Mouse (Mus musculus) lung, embryonic 15.5 days (tissue): ENCODE measurements around the gene Piezo1. TPM values are rescaled to one million over a fixed set of nuclear protein-coding genes. Genes with fewer than 3 reads are reported as not detected.
A peak's percentile ranks its signal among the peaks of the same experiment; 100 is the strongest.

Experiments used
- ATAC-seq: fragments of 200-750 bp; cut with Nextera tagmentation; 2 replicates; pipeline ENCODE4 v1.8.0; 2017; ENCODE audit warnings: moderate number of reproducible peaks, borderline replicate concordance; ENCODE audit not compliant: low FRiP score, low TSS enrichment; ENCODE audit errors: extremely low read depth
- H3K27ac ChIP-seq: fragments of 300-500 bp; sonication (generic); 2 replicates; pipeline ENCODE4 v1.5.1; 2015; ENCODE audit warnings: moderate library complexity, mild to moderate bottlenecking, inconsistent platforms
- H3K27me3 ChIP-seq: fragments of 300-500 bp; sonication (generic); 2 replicates; pipeline ENCODE4 v1.6.1; 2015; ENCODE audit warnings: inconsistent platforms
- H3K36me3 ChIP-seq: fragments of 300-500 bp; sonication (generic); 2 replicates; pipeline ENCODE4 v1.6.1; 2015; ENCODE audit warnings: inconsistent platforms
- H3K4me1 ChIP-seq: fragments of 300-500 bp; sonication (generic); 2 replicates; pipeline ENCODE4 v1.6.1; 2015; ENCODE audit warnings: inconsistent platforms
- H3K4me2 ChIP-seq: fragments of 300-500 bp; sonication (generic); 2 replicates; pipeline ENCODE4 v1.6.1; 2015; ENCODE audit warnings: inconsistent platforms, mild to moderate bottlenecking, moderate library complexity
- H3K4me3 ChIP-seq: fragments of 300-500 bp; sonication (generic); 2 replicates; pipeline ENCODE4 v1.5.1; 2015; ENCODE audit warnings: mild to moderate bottlenecking, inconsistent platforms
- H3K9ac ChIP-seq: fragments of 300-500 bp; sonication (generic); 2 replicates; pipeline ENCODE4 v1.6.1; 2015; ENCODE audit warnings: inconsistent platforms
- H3K9me3 ChIP-seq: fragments of 300-500 bp; sonication (generic); 2 replicates; pipeline ENCODE4 v1.6.1; 2016; ENCODE audit warnings: inconsistent platforms
- WGBS: fragments of 180-500 bp; shearing (Covaris S2); methylation state at CpG from one replicate; pipeline ENCODE4 v1.1.7; 2015; 5-methylcytosine and 5-hydroxymethylcytosine counted together
- polyA plus RNA-seq: library from polyadenylated mRNA; unstranded; fragments of >200 nt; fragmentation: Nextera tagmentation; extraction: Ambion mirVana; gene quantifications from 2 replicates; pipeline ENCODE4 v1.2.1, GENCODE M21; 2015

Gene Piezo1
- polyA plus RNA-seq, 1 experiment from 2014 or later, result 23.4 TPM

DNA sequence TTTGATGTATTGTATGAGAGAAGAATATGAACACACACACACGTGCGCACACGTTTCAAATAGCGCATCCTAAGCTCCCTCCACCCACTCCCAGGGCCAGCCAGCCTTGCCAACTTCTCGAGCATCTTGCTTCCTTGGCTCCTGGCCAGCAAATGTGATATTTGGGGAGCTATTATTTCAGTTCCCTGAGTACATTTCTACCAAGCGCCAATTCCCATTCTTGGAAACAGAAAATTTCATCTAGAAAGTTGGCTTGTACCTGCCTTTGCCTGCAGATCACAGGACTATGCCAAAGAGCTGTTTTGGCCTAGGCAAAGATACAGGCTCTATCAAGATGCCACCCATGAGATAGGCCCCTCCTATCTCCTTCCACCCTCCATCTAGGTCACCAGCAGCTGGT, 3.7 kb upstream of the Piezo1 start:
- H3K4me2 ChIP-seq, result no peak overlapping the region
- no peak for ATAC-seq
- 49% methylated on average over 6 of the region's 6 CpGs for WGBS
- no peaks in the 10 kb centered on the region for H3K9me3 ChIP-seq
- H3K9ac ChIP-seq, result no peak overlapping the region
- H3K4me3 ChIP-seq, result no peak overlapping the region
- no peaks in the 10 kb centered on the region for H3K27me3 ChIP-seq
- H3K36me3 ChIP-seq, result no peaks in the 10 kb centered on the region
- H3K4me1 ChIP-seq, result peaks cover 40% of the 10 kb centered on the region
- no peak overlapping the region for H3K27ac ChIP-seq

- peaks cover 47% of the 10 kb centered on the region for H3K4me1 ChIP-seq
- H3K9me3 ChIP-seq, result no peaks in the 10 kb centered on the region
- H3K27me3 ChIP-seq, result no peaks in the 10 kb centered on the region
- H3K4me3 ChIP-seq, result peak overlapping the region; percentile 89
- under 1% methylated on average over 35 of the region's 43 CpGs for WGBS
- ATAC-seq, result no peak
- peak overlapping the region; percentile 91 for H3K9ac ChIP-seq
- peak overlapping the region; percentile 94 for H3K27ac ChIP-seq
- peak overlapping the region; percentile 76 for H3K4me2 ChIP-seq
- no peaks in the 10 kb centered on the region for H3K36me3 ChIP-seq
Observed at GRCm38 (mm10) chr8:122550995-122551264, 199 bp downstream of the Piezo1 start.

GRCm38 (mm10) chr8:122550234-122550994, 715 bp downstream of the Piezo1 start:
- Histone ChIP-seq H3K36me3 (no peaks in the 10 kb centered on the region), H3K27me3 (no peaks in the 10 kb centered on the region), H3K4me1 (peaks cover 47% of the 10 kb centered on the region), H3K9ac (peak overlapping the region; percentile 91), H3K4me3 (peak overlapping the region; percentile 89), H3K27ac (peak overlapping the region; percentile 94), H3K4me2 (peak overlapping the region; percentile 76), H3K9me3 (no peaks in the 10 kb centered on the region)
- WGBS, result 3% methylated on average over 52 of the region's 52 CpGs
- ATAC-seq, result peak; percentile 64

GRCm38 (mm10) chr8:122548891-122549439, 2.2 kb downstream of the Piezo1 start:
- Histone ChIP-seq H3K4me3 (peak overlapping the region; percentile 89), H3K4me2 (peak overlapping the region; percentile 76), H3K36me3 (no peaks in the 10 kb centered on the region), H3K9ac (peak overlapping the region; percentile 91; the same call in 1 of the 2 replicates), H3K9me3 (no peaks in the 10 kb centered on the region), H3K27ac (no peak overlapping the region; the same call in 1 of the 2 replicates), H3K4me1 (peaks cover 50% of the 10 kb centered on the region), H3K27me3 (no peaks in the 10 kb centered on the region)
- 70% methylated on average over 3 of the region's 3 CpGs for WGBS
- no peak for ATAC-seq

GRCm38 (mm10) chr8:122548331-122548730, 2.8 kb downstream of the Piezo1 start:
- H3K27ac ChIP-seq, result peak overlapping the region; percentile 76; the same call in 1 of the 2 replicates
- WGBS, result 41% methylated on average over 13 of the region's 13 CpGs
- H3K4me2 ChIP-seq, result peak overlapping the region; percentile 76
- no peaks in the 10 kb centered on the region for H3K27me3 ChIP-seq
- no peaks in the 10 kb centered on the region for H3K9me3 ChIP-seq
- no peaks in the 10 kb centered on the region for H3K36me3 ChIP-seq
- peaks cover 50% of the 10 kb centered on the region for H3K4me1 ChIP-seq
- no peak overlapping the region for H3K4me3 ChIP-seq
- no peak overlapping the region for H3K9ac ChIP-seq
- no peak for ATAC-seq

GRCm38 (mm10) chr8:122547815-122548214, 3.3 kb downstream of the Piezo1 start:
- H3K4me3 ChIP-seq, result no peak overlapping the region
- peak overlapping the region; percentile 76; the same call in 1 of the 2 replicates for H3K27ac ChIP-seq
- H3K36me3 ChIP-seq, result no peaks in the 10 kb centered on the region
- no peak for ATAC-seq
- no peaks in the 10 kb centered on the region for H3K27me3 ChIP-seq
- H3K4me2 ChIP-seq, result peak overlapping the region; percentile 76
- H3K9ac ChIP-seq, result no peak overlapping the region
- H3K4me1 ChIP-seq, result peaks cover 50% of the 10 kb centered on the region
- 27% methylated on average over 5 of the region's 5 CpGs for WGBS
- no peaks in the 10 kb centered on the region for H3K9me3 ChIP-seq

- Histone ChIP-seq H3K4me2 (peak overlapping the region; percentile 76), H3K27me3 (no peaks in the 10 kb centered on the region), H3K4me1 (peaks cover 50% of the 10 kb centered on the region), H3K27ac (peak overlapping the region; percentile 76), H3K4me3 (no peak overlapping the region), H3K36me3 (no peaks in the 10 kb centered on the region), H3K9ac (peak overlapping the region; percentile 40), H3K9me3 (no peaks in the 10 kb centered on the region)
- 37% methylated on average over 24 of the region's 24 CpGs for WGBS
- ATAC-seq, result no peak
Observed at GRCm38 (mm10) chr8:122546811-122547453, 4.2 kb downstream of the Piezo1 start.

GRCm38 (mm10) chr8:122546066-122546755, 4.9 kb downstream of the Piezo1 start:
- Histone ChIP-seq H3K4me3 (no peak overlapping the region), H3K9ac (peak overlapping the region; percentile 40; the same call in 1 of the 2 replicates), H3K4me1 (peaks cover 50% of the 10 kb centered on the region), H3K27me3 (no peaks in the 10 kb centered on the region), H3K9me3 (no peaks in the 10 kb centered on the region), H3K27ac (peak overlapping the region; percentile 76), H3K36me3 (no peaks in the 10 kb centered on the region), H3K4me2 (no peak overlapping the region; the same call in 1 of the 2 replicates)
- 71% methylated on average over 5 of the region's 7 CpGs for WGBS
- ATAC-seq, result no peak

GRCm38 (mm10) chr8:122544138-122544537, 7.0 kb downstream of the Piezo1 start:
- Histone ChIP-seq H3K4me3 (no peak overlapping the region), H3K36me3 (no peaks in the 10 kb centered on the region), H3K9ac (no peak overlapping the region), H3K4me2 (no peak overlapping the region), H3K4me1 (peaks cover 43% of the 10 kb centered on the region), H3K9me3 (no peaks in the 10 kb centered on the region), H3K27me3 (no peaks in the 10 kb centered on the region), H3K27ac (no peak overlapping the region)
- WGBS, result 88% methylated on average over 8 of the region's 8 CpGs
- ATAC-seq, result no peak

DNA sequence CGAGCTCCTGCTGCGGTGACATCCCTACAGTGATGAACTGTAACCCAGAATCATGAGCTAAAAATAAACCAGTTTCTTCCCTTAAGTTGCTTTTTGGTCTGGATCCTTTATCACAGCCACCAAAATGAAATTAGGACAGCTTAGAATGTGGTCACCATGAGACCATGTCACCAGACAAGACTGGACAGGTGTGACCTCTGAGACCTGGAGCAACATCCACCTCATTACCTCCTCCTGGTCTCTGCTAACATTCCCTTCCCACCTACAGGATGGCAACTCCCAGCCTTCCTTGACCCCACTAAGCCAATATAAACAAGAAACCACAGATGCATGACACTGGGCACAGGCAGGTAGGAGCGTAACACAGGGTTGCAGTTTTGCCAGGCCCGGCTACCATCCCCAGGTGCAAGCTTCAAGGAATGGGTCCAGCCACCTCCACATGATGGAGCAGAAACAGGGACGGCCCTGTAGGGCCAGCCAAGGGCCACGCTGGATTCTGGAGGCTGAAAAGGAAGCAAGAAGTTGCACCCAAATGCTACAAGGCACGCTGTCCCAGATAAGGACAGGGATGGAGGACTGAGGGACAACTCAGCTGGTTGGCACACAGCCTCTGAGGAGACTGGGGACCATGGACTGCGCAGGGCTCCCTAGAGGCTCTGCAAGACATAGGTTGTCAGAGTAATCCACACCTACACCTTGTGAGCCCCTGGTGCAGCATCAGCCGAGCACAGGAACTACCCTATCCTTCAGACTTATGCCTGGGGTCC, 12.6 kb downstream of the Piezo1 start:
- H3K36me3 ChIP-seq, result no peaks in the 10 kb centered on the region
- no peaks in the 10 kb centered on the region for H3K27me3 ChIP-seq
- H3K4me2 ChIP-seq, result no peak overlapping the region
- peaks cover 38% of the 10 kb centered on the region for H3K4me1 ChIP-seq
- no peaks in the 10 kb centered on the region for H3K9me3 ChIP-seq
- no peak overlapping the region for H3K9ac ChIP-seq
- H3K4me3 ChIP-seq, result no peak overlapping the region
- H3K27ac ChIP-seq, result peak overlapping the region; percentile 91; the same call in 1 of the 2 replicates
- WGBS, result 86% methylated on average over 9 of the region's 9 CpGs
- ATAC-seq, result no peak

DNA sequence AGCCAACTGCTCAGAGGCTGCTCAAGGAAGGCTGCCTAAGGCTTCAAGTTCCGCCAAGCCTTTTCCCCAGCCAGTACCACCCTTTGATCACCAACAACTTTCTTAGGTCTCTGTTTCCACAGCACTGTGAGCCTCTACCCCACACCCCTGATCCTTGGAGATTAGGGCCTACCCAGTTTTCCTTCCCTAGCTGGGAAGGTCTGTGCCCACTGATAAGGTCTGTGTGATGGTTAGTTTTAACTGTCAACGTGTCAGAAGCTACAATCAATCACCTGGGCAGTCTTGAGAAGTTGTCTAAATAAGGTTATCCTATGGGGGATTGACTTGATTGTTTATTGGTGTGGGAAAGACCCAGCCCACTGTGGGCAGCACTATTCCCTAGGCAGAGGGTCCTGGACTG, 13.3 kb downstream of the Piezo1 start:
- Histone ChIP-seq H3K9me3 (no peaks in the 10 kb centered on the region), H3K36me3 (no peaks in the 10 kb centered on the region), H3K4me3 (no peak overlapping the region), H3K4me2 (no peak overlapping the region), H3K27ac (peak overlapping the region; percentile 91), H3K27me3 (no peaks in the 10 kb centered on the region), H3K4me1 (peaks cover 39% of the 10 kb centered on the region), H3K9ac (no peak overlapping the region)
- ATAC-seq, result peak; percentile 8; the same call in 1 of the 2 replicates
- 45% methylated on average over 2 of the region's 2 CpGs for WGBS
